Mouse (Mus musculus) ES-Bruce4 (cell line): ENCODE data around the gene Sept11. TPM values are rescaled to one million over a fixed set of nuclear protein-coding genes. Genes with fewer than 3 reads are reported as not detected.

Experiments used
- H3K27ac ChIP-seq: 2 replicates; pipeline ENCODE4 v1.5.1; 2012; ENCODE audit warnings: low read length, inconsistent platforms; ENCODE audit not compliant: insufficient read depth
- H3K27me3 ChIP-seq: 2 replicates; pipeline ENCODE4 v1.6.1; 2012; ENCODE audit warnings: mild to moderate bottlenecking, low read length, inconsistent platforms; ENCODE audit not compliant: control insufficient read depth, poor library complexity, insufficient read depth, severe bottlenecking
- H3K36me3 ChIP-seq: 2 replicates; pipeline ENCODE4 v1.6.1; 2012; ENCODE audit warnings: inconsistent platforms, mild to moderate bottlenecking, low read length, moderate library complexity; ENCODE audit not compliant: control insufficient read depth, poor library complexity, insufficient read depth, severe bottlenecking
- H3K4me1 ChIP-seq: one replicate; pipeline ENCODE4 v1.8.1; 2011; ENCODE audit warnings: low read length; ENCODE audit not compliant: control insufficient read depth, insufficient read depth
- H3K4me3 ChIP-seq: 2 replicates; pipeline ENCODE4 v1.5.1; 2011; ENCODE audit warnings: low read depth, mild to moderate bottlenecking, low read length
- H3K9ac ChIP-seq: 2 replicates; pipeline ENCODE4 v1.6.1; 2012; ENCODE audit warnings: low read depth, mild to moderate bottlenecking, inconsistent platforms; ENCODE audit not compliant: poor library complexity, severe bottlenecking
- H3K9me3 ChIP-seq: replicated peaks from 2 replicates; pipeline ENCODE4 v1.6.1; 2012; ENCODE audit warnings: mild to moderate bottlenecking, low read length, inconsistent platforms; ENCODE audit not compliant: control insufficient read depth, poor library complexity, insufficient read depth, severe bottlenecking
- CTCF ChIP-seq: IDR thresholded peaks from one replicate; pipeline ENCODE4 v1.8.1; 2011; ENCODE audit warnings: low read depth, low read length
- EP300 ChIP-seq: IDR thresholded peaks from 2 replicates; pipeline ENCODE4 v1.6.1; 2011; ENCODE audit warnings: low read depth, low read length; ENCODE audit not compliant: insufficient read depth
- POLR2A ChIP-seq: IDR thresholded peaks from one replicate; pipeline ENCODE4 v1.8.1; 2011; ENCODE audit warnings: low read length; ENCODE audit not compliant: insufficient read depth
- polyA plus RNA-seq: library from polyadenylated mRNA; stranded (reverse); fragments of >200 nt; gene quantifications from 2 replicates; pipeline ENCODE4 v1.2.4, GENCODE M21; 2011; ENCODE audit warnings: low read depth; ENCODE audit not compliant: missing spikeins, insufficient read depth, insufficient read length

Sept11 gene
- polyA plus RNA-seq, 1 experiment = 194 TPM

- H3K27ac ChIP-seq = peak overlapping the region; percentile 17
- H3K27me3 ChIP-seq = no peaks in the 10 kb centered on the region
- peaks cover 3% of the 10 kb centered on the region for H3K4me1 ChIP-seq
- H3K4me3 ChIP-seq = peak overlapping the region; percentile 70
- H3K9me3 ChIP-seq = no peaks in the 10 kb centered on the region
- H3K36me3 ChIP-seq = no peaks in the 10 kb centered on the region
- peak overlapping the region; percentile 93 for H3K9ac ChIP-seq
- TF ChIP-seq POLR2A = no peak
- TF ChIP-seq CTCF = no peak
- 0 out of 2 replicates have a peak, but pooled peaks have one; percentile 44 for TF ChIP-seq EP300
Observed at GRCm38 (mm10) chr5:93093638-93094527, 646 bp downstream of the Sept11 start.

GRCm38 (mm10) chr5:93095301-93095700 lies 2.1 kb downstream of the Sept11 start:
- Histone ChIP-seq H3K4me3 (no peak overlapping the region), H3K9me3 (no peaks in the 10 kb centered on the region), H3K9ac (no peak overlapping the region), H3K36me3 (no peaks in the 10 kb centered on the region; the same call in 1 of the 2 replicates), H3K27me3 (no peaks in the 10 kb centered on the region), H3K27ac (no peak overlapping the region), H3K4me1 (peaks cover 5% of the 10 kb centered on the region)
- no peak for TF ChIP-seq CTCF
- no peak for TF ChIP-seq POLR2A
- no peak for TF ChIP-seq EP300

- Histone ChIP-seq H3K27me3 (no peaks in the 10 kb centered on the region), H3K4me1 (peaks cover 5% of the 10 kb centered on the region), H3K27ac (0 out of 2 replicates have a peak overlapping the region, but pooled peaks have one; percentile 13), H3K4me3 (no peak overlapping the region), H3K36me3 (no peaks in the 10 kb centered on the region; the same call in 1 of the 2 replicates), H3K9me3 (no peaks in the 10 kb centered on the region), H3K9ac (no peak overlapping the region)
- no peak for TF ChIP-seq CTCF
Observed at GRCm38 (mm10) chr5:93097204-93097906, 4.1 kb downstream of the Sept11 start.

GRCm38 (mm10) chr5:93098219-93098618 lies 5.0 kb downstream of the Sept11 start:
- H3K4me3 ChIP-seq = no peak overlapping the region
- TF ChIP-seq EP300 = no peak
- TF ChIP-seq CTCF = no peak
- TF ChIP-seq POLR2A = no peak
- no peak overlapping the region for H3K9ac ChIP-seq
- no peaks in the 10 kb centered on the region for H3K9me3 ChIP-seq
- H3K27ac ChIP-seq = no peak overlapping the region
- H3K27me3 ChIP-seq = no peaks in the 10 kb centered on the region
- peaks cover 5% of the 10 kb centered on the region for H3K4me1 ChIP-seq
- H3K36me3 ChIP-seq = peaks cover 2% of the 10 kb centered on the region; the same call in 1 of the 2 replicates

- H3K27me3 ChIP-seq = no peaks in the 10 kb centered on the region
- no peak overlapping the region for H3K27ac ChIP-seq
- peaks cover 2% of the 10 kb centered on the region; the same call in 1 of the 2 replicates for H3K36me3 ChIP-seq
- no peak overlapping the region for H3K9ac ChIP-seq
- no peak for TF ChIP-seq EP300
- no peak for TF ChIP-seq CTCF
- no peak for TF ChIP-seq POLR2A
- H3K4me3 ChIP-seq = no peak overlapping the region
- H3K4me1 ChIP-seq = peaks cover 5% of the 10 kb centered on the region
- H3K9me3 ChIP-seq = no peaks in the 10 kb centered on the region
Observed at GRCm38 (mm10) chr5:93098811-93099210, 5.6 kb downstream of the Sept11 start.

GRCm38 (mm10) chr5:93100906-93101305 lies 7.7 kb downstream of the Sept11 start:
- H3K4me3 ChIP-seq = no peak overlapping the region
- H3K27ac ChIP-seq = peak overlapping the region; percentile 41; the same call in 1 of the 2 replicates
- TF ChIP-seq CTCF (no peak), EP300 (no peak), POLR2A (no peak)
- H3K9ac ChIP-seq = no peak overlapping the region
- no peaks in the 10 kb centered on the region for H3K9me3 ChIP-seq
- H3K36me3 ChIP-seq = peaks cover 2% of the 10 kb centered on the region; the same call in 1 of the 2 replicates
- H3K4me1 ChIP-seq = peaks cover 5% of the 10 kb centered on the region
- no peaks in the 10 kb centered on the region for H3K27me3 ChIP-seq
